Mouse (Mus musculus) right cerebral cortex, postnatal 36 days (tissue): ENCODE measurements around the gene Grik5.

Source experiments
- DNase-seq, 2 experiments: peaks; one replicate each; pipeline ENCODE4 v3.0.0; 2022; ENCODE audit warnings: low spot score in 2 of 2, mixed read lengths in 1 of 2

Grik5 gene

DNA sequence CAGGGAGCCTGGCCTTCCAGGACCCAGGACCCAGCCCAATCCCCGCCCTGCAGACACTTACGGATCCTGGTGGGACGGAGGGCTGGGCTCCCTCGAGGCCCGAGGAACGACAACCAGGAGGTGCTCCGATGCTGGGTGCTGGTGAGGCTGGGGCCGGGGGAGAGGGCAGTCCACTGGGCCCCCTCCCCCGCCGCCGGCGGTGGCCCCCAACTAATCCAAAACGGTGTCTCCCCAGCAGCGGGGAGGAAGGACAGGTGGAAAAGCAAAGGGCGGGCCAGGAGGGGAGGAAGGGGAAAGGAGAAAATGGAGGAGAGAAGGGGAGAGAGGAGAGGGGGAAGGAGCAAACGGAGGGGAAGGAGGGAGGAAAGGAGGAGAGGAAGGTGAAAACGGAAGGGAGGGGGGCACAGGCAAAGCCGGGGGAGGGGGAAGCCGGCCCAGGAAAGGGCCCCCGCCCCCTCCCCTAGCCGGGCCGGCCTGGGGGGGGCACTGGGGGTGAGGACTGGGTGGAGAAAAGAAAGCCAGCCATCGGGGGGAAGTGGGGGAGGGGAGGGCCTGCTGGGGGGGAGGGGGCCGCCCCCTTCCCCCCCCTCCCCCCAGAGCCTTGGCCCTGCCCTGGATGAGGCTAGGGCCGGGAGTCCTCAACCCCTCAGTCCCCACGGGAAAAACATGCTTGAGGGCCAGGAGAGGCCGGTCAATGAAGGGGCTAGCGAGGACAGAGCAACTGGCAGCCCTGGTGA lies at the start of gene Grik5, which contains the start of gene Zfp574:
Gene Grik5 (minus strand): TSS at position 368 of the 737 bp plus-strand sequence.
Gene Zfp574 (plus strand): TSS at position 589 of the 737 bp plus-strand sequence.
- no peak for DNase-seq

DNA sequence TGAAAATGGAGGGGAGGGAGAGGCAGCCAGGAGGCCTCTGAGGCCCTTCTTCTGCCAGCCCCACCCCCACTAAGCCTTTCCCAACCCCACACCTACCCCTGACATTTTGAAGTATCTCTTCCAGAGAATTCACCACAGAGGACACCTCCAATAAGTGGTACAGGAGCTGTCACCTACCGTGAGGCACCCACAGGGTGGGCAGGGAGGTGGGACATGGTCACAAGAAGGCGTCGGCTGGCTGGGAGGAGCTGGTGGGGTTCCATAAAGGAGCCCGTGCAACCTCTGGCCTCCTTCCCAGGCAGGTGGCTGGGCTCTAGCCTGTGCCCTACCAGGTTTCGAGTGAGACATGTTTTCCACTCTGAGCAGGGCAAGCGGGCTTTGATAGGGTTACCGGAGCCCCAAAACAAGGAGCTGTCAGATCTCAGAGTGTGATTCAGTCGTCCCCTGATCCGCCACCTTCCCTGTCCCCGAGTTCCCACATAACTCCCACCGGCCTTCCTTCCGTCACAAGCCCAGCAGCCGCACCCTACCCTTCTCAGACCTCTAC lies 49.2 kb upstream of the Grik5 start:
- no peak for DNase-seq

DNA sequence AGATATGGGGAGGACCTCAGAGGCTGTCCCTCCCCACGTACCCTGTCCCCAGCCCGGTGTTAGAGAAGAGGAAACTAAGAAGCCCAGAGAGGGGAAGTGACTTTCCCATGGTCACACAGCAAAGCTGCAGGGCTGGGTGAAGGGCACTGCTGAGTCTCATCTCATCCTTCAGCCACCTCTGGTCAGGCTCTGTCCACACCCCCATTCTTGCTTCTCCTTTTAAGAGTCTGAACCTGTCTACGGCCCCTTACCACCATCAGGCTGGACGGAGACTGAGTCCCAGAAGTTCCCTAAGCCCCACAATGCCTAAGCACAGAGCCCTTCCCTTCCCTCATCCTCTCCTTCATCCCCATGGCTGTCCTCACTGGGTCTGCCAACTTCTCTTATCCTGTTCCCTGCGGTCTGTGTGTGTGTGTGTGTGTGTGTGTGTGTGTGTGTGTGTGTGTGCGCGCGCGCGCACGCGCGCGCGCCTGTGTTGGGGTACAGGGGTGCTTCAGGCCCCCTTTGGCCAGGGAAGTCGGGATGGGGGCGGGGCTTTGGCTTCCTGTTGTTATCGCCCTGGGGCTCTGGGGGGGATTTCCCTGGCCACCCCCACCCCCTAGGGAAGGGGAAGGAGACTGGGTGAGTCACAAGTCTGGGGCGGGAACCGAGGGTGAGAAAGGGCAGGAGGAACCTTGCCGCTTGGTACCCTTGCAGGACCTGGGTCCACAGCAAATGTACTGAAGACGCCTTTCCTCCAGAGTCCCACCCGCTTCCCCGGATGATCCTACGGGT lies 48.1 kb upstream of the Grik5 start:
- DNase-seq, result no peak

DNA sequence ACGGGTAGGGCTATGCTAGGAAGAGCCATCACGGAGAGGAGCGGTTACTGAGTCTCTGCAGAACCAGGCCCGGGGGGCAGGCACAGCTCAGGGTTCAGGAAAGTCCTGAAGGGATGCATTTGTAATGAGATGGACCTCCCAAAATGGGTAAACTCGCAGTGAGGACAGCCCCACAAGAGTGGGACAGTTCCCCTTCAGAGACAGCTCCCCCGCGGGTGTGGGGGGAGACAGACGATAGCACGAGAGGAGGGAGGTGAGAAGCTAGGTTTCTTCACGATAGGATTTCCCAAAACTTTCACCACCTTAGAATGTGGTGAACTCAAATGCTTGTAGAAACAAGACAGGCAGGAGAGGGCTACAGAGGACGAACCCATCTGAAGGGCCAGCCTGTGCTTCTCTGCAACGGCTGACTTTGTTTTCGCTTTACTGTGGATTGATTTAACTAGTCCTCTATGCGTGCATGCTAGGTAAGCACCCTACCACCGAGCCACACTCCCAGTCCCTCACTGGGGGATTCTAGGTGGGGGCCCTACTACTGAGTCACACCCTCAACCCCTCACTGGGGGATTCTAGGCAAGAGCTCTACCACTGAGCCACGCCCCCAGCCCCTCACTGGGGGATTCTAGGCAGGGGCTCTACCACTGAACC lies 40.9 kb upstream of the Grik5 start:
- DNase-seq, result no peak

DNA sequence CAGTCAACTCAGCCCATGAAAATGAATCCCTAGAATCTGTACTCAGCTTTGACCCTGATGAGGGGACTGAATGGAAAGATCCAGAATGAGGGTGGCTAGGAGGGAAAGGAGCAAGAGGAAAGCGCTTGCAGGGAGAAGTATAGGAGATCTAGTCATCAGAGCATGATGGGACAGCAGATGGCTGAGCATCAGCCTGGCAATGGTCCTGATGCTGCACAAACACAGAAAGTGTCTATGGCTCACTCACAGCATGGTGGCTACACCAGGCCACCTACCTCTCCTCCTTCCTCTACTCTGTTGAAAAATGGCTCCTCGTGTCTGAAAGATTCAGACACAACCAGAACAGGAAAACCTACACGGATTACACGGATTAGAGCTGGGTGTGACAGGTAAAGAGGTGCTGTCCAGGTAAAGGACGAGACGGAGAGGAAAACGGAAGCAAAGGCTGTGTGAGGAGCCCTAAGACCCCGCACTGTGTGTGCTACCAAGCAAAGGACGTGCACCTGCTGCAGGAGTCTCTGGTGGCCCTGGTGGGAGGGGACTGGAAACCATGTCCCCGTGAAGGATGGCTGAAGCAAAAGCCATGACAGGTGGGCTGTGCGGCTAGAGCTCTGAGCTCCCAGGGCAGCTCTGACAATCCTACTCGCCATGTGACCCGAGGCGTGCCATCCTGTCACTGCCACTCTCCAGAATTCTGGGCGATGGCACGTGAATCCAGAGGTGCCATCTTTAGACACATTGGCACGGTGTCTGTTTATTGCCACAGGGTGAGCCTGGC lies 40.2 kb upstream of the Grik5 start:
- no peak for DNase-seq

DNA sequence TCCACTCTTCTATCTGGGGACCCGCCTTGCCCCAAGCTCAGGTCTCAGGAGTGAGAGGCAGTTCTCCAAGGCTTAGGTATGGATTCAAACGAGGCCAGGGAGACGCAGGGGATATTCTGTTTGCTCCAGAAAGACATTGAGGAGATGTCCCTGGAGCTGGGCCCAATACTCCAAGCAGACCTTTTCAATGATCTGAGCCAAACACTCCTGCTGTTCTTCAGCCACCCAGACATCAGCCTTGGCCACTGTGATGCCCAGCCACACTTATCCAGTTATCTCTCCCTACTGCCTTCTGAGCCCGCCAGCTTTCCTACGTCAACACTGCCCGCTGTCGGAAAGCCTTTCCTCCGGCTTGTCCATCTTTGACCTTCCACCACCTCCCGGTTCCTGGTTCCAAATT lies 38.2 kb upstream of the Grik5 start:
- DNase-seq, result no peak

DNA sequence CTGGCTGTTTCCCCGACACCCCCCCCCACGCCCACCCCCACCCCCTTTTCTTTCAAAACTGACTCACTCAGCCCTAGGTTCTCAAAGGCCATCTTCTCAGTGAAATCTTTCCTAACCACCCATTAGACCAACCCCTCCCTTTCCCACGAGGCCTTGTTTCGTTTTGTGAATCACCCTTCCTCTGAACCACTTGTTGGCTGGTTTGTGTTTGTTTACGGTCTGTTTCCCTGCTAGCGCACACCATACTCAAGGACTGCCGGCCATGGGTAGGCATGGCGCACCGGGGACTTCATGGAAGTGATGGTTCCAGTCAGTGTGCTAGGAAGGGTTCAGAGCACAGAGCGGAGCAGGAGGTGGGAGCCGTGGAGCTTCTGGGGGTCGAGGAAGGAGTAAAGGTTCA lies 37.2 kb upstream of the Grik5 start:
- no peak for DNase-seq

DNA sequence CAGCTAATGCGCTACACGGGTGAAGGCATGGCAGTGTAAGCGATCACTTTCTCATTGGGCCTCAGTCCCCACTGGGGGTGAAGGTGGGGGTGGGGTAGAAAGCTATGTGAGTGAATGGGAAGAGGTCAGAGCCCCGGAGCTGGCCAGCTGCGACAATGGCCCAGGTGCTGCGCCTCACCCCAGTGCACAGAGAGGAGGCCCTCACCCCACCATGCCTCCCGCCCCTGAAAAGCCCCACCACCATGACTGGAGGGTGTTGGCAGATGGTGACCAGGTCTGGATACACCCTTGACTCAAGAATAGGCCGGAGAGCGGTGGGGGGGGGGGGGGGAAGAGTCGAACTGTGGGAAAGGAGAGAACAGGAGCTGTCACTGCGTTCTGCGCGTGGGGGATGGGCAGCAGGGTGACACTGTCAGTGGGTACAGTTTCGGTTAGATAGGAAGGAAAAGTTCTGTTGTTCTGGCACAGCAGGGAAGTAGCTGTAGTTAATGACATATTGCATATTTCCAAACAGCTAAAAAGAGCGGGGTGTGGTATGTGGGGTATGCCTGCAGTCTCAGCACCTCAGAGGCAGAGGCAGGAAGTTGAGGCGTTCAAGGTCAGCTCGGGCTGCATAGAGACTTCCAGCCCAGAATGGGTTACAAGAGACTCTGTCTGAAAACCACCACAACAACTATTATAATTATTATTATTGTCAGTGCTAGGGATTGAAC lies 34.8 kb upstream of the Grik5 start:
- DNase-seq, result no peak

DNA sequence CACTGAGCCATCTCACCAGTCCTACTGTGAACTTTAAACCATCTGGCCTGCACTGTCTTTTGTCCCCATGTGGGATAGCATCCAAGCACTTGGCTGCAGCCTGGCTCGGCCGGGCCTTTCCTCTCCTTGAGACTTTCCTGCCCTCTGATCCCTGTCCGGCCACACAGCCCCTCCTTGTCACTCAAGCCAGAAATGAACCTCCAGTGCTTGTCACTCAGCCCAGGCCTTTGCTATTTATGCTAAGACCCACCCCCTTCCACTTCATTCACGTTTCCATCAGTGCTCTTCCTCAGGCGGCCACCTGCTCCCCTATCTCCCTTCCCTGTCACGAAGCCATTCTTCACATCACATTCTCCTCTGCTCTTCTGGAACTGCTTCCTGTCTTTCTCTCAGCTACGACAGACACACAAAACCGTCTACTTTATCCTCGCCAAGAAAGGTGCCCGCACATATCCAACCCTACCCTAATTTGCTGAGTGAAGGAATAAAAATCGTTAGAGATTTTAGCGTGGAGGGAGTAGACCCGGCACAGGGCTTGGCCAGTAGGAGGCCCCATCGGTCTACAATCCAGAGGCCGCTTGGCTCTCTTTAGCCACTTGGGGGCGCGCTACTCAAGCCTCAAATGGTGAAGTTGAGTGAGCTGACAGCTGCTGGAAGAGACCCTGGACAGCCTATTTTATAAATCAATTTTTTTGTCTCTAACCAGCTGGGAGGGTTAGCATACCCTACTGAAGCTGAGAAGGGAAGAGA lies 33.4 kb upstream of the Grik5 start:
- peak; percentile 63 to 67 for DNase-seq

DNA sequence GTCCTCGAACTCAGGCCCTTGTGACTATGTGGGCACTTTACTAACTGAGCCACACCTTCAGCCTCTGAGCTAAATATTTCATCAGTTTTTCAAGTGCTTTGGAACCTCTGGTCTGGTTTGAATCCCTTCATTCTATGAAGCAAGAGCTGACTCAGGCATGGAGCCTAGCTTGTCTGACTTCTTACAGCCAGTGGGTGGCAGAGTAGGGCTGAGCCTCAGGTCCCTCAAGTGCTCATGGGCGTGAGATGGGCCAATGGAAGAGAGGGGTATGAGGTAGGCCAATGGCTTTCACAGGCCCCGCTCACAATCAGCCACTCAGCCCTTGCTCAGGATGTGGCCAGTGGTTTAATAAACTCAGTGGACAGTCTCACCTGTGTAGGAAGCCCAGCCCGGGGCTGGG lies 27.4 kb upstream of the Grik5 start:
- no peak for DNase-seq

DNA sequence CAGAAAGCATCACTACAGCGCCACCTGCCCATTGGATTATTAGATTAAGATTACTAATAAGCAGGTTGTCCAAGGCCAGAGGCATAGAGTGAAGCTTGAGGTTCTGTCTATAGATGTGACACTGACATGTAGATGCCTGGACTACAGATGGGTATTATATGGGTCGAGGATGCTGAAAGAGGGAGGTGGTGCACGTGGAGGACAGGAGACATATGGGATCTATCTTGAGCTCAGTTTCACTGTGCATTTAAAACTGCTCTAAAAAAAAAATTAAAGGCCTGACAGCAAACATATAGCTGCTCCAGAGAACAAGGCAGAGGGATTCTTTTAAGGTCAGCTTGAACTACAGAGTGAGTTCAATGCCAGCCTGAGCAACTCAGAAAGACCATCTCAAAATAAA lies 26.0 kb upstream of the Grik5 start:
- peak in 1 of 2 experiments; percentile 66 for DNase-seq

DNA sequence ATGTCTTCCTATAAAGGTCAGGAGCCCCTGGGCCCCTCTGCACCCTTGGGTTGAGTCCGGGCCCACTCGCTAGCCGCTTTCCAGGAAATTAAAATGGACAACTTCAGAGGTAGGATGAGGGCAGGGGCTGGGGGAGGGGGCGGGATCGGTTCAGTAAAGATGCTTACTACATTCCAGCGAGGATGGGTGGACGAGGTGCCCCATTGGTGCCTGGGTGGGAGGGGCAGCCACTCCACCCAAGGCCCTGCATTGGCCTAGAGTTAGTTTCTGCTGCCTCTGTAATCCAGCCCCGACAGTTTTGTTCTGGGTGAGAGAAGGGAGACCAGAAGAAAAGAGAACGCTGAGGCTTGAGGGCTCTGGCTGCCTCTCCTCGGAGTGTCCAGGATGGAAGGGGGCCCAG lies 17.7 kb upstream of the Grik5 start:
- no peak for DNase-seq

DNA sequence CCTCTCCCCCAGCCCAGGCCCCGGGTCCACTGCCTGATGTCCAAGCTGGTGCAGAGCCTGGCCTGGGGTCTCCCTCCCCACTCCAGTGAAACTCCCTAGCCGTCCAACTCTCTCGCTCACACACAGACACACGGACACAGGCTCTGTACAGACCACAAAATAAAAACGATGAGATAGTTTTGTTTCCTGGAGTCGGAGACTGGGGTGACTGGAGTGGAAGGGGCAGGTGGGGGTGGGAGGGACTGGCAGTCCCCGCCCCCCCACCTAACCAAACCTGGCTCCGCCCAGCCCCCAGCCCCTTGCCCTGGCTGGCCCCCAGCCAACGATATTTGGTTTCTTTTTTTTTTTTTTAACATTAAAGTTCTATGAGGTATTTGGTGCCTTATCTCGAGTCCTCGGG lies 16.8 kb upstream of the Grik5 start:
- DNase-seq, result no peak

DNA sequence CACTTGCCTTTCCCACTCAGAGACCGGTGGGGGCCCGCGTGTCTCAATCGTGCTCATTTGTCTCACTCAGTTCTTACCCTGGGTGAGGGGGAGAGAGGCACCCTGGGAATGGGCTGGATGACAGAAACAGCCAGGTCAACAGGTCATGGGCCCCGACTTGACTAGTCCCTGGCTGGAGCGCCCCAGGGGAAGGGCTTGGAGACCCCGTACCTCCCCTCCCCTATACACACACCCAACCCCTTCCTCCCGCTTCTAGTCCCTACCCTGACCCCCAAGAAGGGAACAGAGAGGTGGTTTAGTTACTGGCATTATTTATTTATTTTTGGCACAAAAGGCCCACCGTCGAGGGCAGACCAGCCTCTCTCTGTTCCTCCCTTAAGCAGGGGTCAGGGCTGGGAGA lies 16.4 kb upstream of the Grik5 start:
- no peak for DNase-seq

DNA sequence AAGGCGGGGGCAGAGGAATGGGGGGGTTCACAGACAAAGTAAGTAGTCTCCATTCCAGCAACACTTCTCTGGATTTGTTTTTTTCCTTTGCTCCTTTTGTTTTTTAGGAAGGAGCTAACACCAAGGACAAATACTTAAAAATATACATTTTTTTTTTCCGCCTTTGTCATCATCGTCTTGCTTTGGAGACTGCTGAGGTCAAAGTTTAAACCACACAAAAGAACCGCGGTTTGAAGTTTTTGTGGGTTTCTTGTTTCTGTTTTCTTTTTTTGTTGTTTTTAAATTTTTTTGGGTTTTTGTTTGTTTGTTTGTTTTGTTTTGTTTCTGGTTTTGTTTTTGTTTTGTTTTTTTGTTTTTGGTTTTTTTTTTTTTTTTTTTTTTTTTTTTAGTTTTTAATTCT lies 15.8 kb upstream of the Grik5 start:
- DNase-seq, result no peak

DNA sequence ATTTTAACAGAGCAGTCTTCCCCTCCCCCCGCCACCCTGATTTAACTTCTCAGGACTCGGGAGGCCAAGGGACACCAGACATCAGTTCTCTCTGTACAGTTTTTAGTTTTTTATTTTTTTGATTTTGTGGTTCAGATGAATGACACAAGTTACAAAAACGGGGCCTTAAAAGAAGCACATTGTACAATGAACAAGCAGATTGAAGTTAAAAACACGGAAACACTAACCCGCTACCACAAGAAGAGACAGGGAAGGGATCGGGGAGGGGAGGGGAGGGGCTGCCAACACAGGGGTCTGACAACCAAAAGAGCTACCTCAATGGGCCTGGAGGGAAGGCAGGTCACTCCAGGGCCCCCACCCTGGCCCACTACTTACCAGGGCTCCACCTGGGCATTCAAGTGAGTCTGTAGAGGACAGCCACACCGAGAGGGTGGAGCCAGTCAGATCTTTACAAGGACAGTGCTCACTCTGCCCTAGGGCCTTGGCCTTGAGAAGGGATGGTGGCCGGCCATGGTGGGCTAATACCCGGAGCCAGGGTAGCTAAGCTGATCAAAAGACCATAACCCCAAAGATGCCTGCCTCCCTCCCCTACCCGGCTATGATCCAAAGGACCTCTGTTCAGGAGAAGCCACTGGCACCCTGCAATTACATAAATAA lies 15.2 kb upstream of the Grik5 start:
- DNase-seq, result no peak

DNA sequence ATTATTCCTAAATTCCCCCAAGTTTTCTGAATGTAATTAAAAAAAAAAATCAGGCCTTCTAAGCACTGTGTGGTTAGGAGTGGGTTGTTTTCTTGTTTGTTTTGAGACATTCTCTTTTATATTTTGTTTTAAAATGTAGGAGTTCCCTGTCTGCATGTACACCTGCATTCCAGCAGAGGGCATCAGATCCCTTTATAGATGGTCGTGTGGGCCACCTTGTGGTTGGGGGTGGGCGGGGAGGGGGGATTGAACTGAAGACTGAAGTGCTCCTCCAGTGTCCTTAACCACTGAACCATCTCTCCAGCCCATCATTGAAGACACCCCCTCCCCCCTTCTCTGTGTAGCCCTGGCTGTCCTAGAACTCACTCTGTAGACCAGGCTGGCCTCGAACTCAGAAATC lies 14.5 kb upstream of the Grik5 start:
- DNase-seq, result no peak

DNA sequence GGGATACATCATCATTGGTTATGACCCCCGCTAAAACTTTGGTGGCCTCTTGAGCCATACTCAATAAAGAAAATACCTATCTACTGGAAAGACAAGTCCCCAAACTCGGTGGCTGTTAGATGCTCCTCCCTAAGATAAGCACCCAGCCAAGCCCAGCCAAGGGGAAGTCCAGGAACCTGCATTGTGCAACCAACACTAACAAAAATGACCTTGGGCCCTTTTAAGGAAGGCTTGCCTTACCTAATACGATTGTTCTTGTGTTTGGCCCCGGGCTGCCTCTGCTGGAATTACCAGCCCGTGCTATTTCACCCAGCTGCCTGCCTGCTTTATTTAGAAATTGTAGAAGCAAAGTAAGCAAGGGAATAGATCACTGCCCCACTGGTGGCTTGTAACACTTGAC lies 12.5 kb upstream of the Grik5 start:
- DNase-seq, result no peak

DNA sequence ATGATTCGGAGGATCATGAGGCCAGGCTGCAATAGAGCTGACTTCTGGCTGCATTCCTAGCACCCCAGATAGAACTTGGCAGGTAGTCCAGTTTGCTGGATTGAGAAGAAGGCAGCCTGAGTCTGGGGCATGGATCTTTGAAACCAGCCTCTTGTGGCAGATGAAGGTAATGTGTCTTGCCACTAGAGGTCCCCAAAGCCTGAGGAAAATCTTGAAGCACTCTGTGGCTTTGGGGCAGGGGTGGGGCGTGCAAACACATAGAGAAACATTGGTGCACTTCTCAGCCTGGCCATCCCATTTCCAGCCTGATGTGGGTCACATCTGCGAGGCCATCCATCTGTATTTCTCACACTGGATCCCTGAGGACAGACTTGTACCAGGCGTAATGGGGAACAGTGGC lies 10.4 kb upstream of the Grik5 start:
- no peak for DNase-seq

DNA sequence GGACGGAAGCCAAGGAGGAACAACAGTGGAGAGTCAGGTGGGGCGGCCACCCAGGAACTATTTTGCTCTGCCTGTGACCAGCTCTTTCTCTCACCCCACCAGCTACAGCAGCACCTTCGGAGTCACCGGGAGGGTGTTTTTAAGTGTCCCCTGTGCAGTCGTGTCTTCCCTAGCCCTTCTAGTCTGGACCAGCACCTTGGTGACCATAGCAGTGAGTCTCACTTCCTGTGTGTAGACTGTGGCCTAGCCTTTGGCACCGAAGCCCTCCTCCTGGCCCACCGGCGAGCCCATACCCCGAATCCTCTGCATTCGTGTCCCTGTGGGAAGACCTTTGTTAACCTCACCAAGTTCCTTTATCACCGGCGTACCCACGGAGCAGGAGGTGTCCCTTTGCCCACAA lies 8.3 kb upstream of the Grik5 start:
- no peak for DNase-seq
